Mouse (Mus musculus): ENCODE results near the gene Klhl10. TPM values are rescaled to one million over a fixed set of nuclear protein-coding genes. Genes with fewer than 3 reads are reported as not detected.

Gene Klhl10
- 0.62 and 0.80 TPM in 2 replicates for polyA plus RNA-seq (2015; fragmentation: Nextera tagmentation; extraction: Ambion mirVana)

DNA sequence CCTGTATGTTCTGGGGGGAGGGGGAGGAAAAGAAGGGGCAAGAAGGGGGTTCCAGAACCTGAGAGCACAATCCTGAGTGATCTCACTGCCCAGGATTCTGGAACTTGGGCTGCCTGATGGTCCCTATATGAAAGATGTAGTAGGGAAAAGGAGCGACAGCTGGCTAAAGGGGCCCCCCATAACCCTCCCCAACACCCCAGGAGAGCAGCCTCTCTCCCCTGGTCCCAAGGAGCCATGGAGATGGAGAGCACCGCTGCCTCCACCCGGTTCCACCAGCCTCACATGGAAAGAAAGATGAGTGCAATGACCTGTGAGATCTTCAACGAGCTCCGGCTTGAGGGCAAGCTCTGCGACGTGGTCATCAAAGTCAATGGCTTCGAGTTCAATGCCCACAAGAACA lies at the start of gene Klhl10, which contains the start of gene Nt5c3b:
Gene Klhl10, plus strand, starts transcription at position 121 of the 400 bp plus-strand sequence.
Gene Nt5c3b, minus strand, starts transcription at position 12 of the 400 bp plus-strand sequence.
- no peak for ATAC-seq
- WGBS, result 83% methylated on average over 8 of the region's 8 CpGs
- peaks cover 17% of the 10 kb centered on the region for H3K4me1 ChIP-seq (replicated peaks; ENCODE audit: control insufficient read depth, insufficient read depth, low read length)
- H3K9ac ChIP-seq (replicated peaks; ENCODE audit: low read depth, low read length), result peak within 1 kb of the TSS; percentile 92
- H3K36me3 ChIP-seq (ENCODE audit: control insufficient read depth, insufficient read depth), result no peaks in the 10 kb centered on the region
- H3K9me3 ChIP-seq (ENCODE audit: control insufficient read depth, low read length), result no peaks in the 10 kb centered on the region
- no peaks in the 10 kb centered on the region for H3K27me3 ChIP-seq (replicated peaks; ENCODE audit: control insufficient read depth, insufficient read depth, low read length)
- H3K4me3 ChIP-seq (replicated peaks; ENCODE audit: low read length), result peak within 1 kb of the TSS; percentile 89
- H3K27ac ChIP-seq (ENCODE audit: low read length), result peak within 1 kb of the TSS; percentile 56; the same call in 1 of the 2 replicates
- peak within 1 kb of the TSS; percentile 78 for H3K4me2 ChIP-seq (ENCODE audit: low read length)

DNA sequence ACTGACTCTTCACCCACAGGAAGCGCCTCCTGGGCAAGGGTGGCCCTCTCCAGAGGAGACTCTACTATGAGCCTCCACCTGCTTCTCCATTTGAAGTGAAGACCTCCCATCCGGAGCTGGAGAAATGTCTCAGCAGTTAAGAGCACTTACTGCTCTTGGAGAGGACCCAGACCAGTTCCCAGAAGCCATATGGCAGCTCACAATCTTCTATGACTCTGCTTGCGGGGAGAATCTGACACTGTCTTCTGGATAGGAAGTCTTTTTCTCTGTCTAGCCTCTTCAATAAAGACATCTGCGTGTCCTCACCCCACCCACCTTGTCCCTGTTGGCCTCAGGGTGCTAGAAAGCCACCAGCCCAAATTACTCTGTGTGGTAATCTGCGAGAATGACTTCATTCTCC lies 48.8 kb upstream of the Klhl10 start:
- H3K36me3 ChIP-seq (ENCODE audit: control insufficient read depth, insufficient read depth), result no peaks in the 10 kb centered on the region
- H3K27me3 ChIP-seq (replicated peaks; ENCODE audit: control insufficient read depth, insufficient read depth, low read length), result 0 out of 2 replicates have a peak, but pooled peaks cover 4% of the 10 kb centered on the region
- ATAC-seq, result no peak
- H3K27ac ChIP-seq (ENCODE audit: low read length), result no peak overlapping the region
- no peak overlapping the region for H3K9ac ChIP-seq (replicated peaks; ENCODE audit: low read depth, low read length)
- no peak overlapping the region for H3K4me3 ChIP-seq (replicated peaks; ENCODE audit: low read length)
- H3K4me1 ChIP-seq (replicated peaks; ENCODE audit: control insufficient read depth, insufficient read depth, low read length), result peaks cover 25% of the 10 kb centered on the region
- no peaks in the 10 kb centered on the region for H3K9me3 ChIP-seq (ENCODE audit: control insufficient read depth, low read length)
- 80% methylated on average over 5 of the region's 5 CpGs for WGBS
- H3K4me2 ChIP-seq (ENCODE audit: low read length), result no peak overlapping the region

DNA sequence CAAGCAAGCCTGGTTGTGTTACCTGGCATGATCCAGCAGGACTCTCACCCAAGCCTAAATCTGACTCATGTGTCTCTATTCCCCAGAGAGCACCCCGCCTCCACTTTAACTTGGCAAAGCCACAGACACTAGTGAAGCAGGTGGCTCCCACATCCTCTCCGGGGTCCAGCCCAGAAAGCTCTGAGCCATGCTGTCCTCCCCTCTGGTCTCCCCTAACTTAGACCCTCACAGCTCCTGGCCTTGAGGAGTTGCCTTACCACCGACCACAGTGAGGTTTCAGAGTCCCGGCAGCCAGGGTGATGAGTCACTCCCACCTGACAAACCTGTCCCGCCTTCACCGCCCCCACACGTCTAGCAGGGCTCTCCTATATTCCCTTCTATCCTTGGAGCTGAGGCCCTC lies 48.0 kb upstream of the Klhl10 start:
- no peak for ATAC-seq
- WGBS, result 84% methylated on average over 7 of the region's 7 CpGs
- H3K4me2 ChIP-seq (ENCODE audit: low read length), result no peak overlapping the region
- H3K4me1 ChIP-seq (replicated peaks; ENCODE audit: control insufficient read depth, insufficient read depth, low read length), result peaks cover 22% of the 10 kb centered on the region
- no peak overlapping the region for H3K27ac ChIP-seq (ENCODE audit: low read length)
- H3K9me3 ChIP-seq (ENCODE audit: control insufficient read depth, low read length), result no peaks in the 10 kb centered on the region
- 0 out of 2 replicates have a peak, but pooled peaks cover 4% of the 10 kb centered on the region for H3K27me3 ChIP-seq (replicated peaks; ENCODE audit: control insufficient read depth, insufficient read depth, low read length)
- H3K9ac ChIP-seq (replicated peaks; ENCODE audit: low read depth, low read length), result no peak overlapping the region
- H3K36me3 ChIP-seq (ENCODE audit: control insufficient read depth, insufficient read depth), result no peaks in the 10 kb centered on the region
- H3K4me3 ChIP-seq (replicated peaks; ENCODE audit: low read length), result no peak overlapping the region

DNA sequence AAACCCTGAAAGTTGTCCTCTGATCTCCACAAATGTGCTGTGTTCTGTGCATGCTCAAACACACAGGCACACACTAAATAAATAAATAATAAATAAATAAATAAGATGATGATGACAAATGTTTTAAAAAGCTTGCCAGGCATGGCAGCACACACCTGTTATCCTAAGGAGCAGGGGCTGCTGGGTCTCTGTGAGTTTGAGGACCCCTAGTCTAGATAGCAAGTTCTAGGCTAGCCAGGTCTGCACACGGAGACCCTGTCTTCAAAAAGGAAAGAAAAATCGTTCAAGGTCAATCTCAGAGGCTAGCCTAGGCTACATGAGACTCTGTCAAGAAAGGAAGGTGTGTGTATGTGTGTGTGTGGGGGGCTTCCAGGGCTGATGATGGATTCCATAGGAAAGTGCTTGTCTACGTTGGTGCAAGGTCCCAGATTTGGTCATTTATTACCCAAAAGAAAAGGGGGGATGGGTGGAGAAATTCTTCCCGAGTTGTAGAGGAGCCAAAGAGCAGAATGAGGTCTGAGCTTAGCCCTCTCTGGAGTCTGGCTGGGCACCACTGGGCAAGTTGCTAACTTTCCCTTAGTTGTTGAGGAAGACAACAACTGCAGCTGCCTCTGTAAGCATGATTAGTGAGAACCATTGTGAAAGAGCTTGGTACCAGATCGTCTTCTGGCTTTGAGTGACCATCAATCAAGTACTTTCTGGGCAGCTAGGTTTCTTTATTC lies 47.2 kb upstream of the Klhl10 start:
- no peak for ATAC-seq
- WGBS, result 65% methylated on average over 5 of the region's 5 CpGs
- H3K4me2 ChIP-seq (ENCODE audit: low read length), result no peak overlapping the region
- no peak overlapping the region for H3K27ac ChIP-seq (ENCODE audit: low read length)
- H3K9ac ChIP-seq (replicated peaks; ENCODE audit: low read depth, low read length), result no peak overlapping the region
- H3K4me1 ChIP-seq (replicated peaks; ENCODE audit: control insufficient read depth, insufficient read depth, low read length), result peaks cover 22% of the 10 kb centered on the region
- H3K27me3 ChIP-seq (replicated peaks; ENCODE audit: control insufficient read depth, insufficient read depth, low read length), result 0 out of 2 replicates have a peak, but pooled peaks cover 4% of the 10 kb centered on the region
- H3K36me3 ChIP-seq (ENCODE audit: control insufficient read depth, insufficient read depth), result no peaks in the 10 kb centered on the region
- no peaks in the 10 kb centered on the region for H3K9me3 ChIP-seq (ENCODE audit: control insufficient read depth, low read length)
- no peak overlapping the region for H3K4me3 ChIP-seq (replicated peaks; ENCODE audit: low read length)

DNA sequence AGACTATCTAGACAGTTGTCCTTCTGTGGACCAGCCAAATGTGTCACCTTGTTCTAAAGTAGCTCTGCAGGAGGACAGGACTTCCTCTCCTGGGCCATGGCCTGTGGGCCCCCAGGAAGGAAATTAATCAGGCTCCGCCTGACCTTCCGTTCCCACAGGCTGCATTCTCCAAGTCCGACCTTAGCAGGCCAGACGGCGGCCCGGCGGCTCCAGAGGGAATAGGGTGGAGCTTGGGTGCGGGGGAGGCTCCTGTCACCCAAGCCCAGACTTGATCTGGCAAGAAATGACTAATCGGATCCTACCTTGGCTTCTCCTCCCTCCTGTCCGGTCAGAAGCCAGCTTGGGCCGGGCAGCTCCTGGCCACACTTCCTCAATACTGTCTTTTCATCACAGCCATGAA lies 46.5 kb upstream of the Klhl10 start:
- no peak for ATAC-seq

DNA sequence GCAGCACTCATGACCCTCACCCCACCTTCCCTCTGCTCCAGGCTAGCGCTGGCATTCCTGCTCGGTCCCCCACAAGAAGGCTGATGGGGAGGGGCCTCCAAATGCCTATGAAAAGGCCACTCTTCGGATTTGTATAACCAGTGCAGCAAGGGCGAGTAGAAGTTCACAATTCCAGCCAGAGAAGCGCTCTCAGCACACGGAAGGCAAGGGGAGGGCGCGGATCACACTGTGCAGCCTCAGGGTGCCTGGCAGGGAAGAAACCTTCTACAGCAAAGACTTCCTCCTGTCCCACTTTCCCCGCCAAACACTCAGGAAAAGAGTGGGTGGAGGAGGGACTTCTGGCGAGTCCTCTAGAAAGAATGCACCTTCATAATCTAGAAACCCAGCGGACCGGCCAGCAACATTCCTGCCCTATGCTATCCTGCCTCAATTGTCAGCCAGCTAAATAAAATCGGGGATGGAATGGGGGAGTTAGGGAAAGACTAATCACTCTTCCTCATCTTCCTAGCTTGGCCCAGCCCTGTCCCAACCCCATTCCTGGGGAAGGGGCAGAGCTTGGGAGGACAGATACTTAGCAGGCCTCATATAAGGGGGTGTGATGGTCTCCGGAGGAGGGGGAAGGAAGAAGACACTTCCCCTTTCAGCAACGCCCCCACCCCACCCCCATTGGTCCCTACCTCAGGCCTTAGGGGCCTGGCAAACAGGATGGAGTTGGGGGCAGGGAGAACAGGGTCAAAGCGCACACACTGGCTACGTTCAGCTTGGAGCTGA lies 45.7 kb upstream of the Klhl10 start:
- H3K4me1 ChIP-seq (replicated peaks; ENCODE audit: control insufficient read depth, insufficient read depth, low read length), result peaks cover 22% of the 10 kb centered on the region
- H3K9ac ChIP-seq (replicated peaks; ENCODE audit: low read depth, low read length), result peak overlapping the region; percentile 12; the same call in 1 of the 2 replicates
- no peaks in the 10 kb centered on the region for H3K36me3 ChIP-seq (ENCODE audit: control insufficient read depth, insufficient read depth)
- peak overlapping the region; percentile 70 for H3K4me2 ChIP-seq (ENCODE audit: low read length)
- WGBS, result 27% methylated on average over 17 of the region's 17 CpGs
- H3K4me3 ChIP-seq (replicated peaks; ENCODE audit: low read length), result peak overlapping the region; percentile 85
- no peak for ATAC-seq
- H3K27me3 ChIP-seq (replicated peaks; ENCODE audit: control insufficient read depth, insufficient read depth, low read length), result peaks cover 4% of the 10 kb centered on the region; the same call in 1 of the 2 replicates
- no peak overlapping the region for H3K27ac ChIP-seq (ENCODE audit: low read length)
- H3K9me3 ChIP-seq (ENCODE audit: control insufficient read depth, low read length), result no peaks in the 10 kb centered on the region

More for the DNA sequence above, 46.5 kb upstream of the Klhl10 start:
- Histone ChIP-seq H3K4me1 (replicated peaks; ENCODE audit: control insufficient read depth, insufficient read depth, low read length) (peaks cover 22% of the 10 kb centered on the region), H3K4me2 (ENCODE audit: low read length) (peak overlapping the region; percentile 70), H3K4me3 (replicated peaks; ENCODE audit: low read length) (peak overlapping the region; percentile 85), H3K9me3 (ENCODE audit: control insufficient read depth, low read length) (no peaks in the 10 kb centered on the region), H3K27me3 (replicated peaks; ENCODE audit: control insufficient read depth, insufficient read depth, low read length) (0 out of 2 replicates have a peak, but pooled peaks cover 4% of the 10 kb centered on the region), H3K9ac (replicated peaks; ENCODE audit: low read depth, low read length) (no peak overlapping the region), H3K36me3 (ENCODE audit: control insufficient read depth, insufficient read depth) (no peaks in the 10 kb centered on the region), H3K27ac (ENCODE audit: low read length) (no peak overlapping the region)
- 42% methylated on average over 11 of the region's 11 CpGs for WGBS

DNA sequence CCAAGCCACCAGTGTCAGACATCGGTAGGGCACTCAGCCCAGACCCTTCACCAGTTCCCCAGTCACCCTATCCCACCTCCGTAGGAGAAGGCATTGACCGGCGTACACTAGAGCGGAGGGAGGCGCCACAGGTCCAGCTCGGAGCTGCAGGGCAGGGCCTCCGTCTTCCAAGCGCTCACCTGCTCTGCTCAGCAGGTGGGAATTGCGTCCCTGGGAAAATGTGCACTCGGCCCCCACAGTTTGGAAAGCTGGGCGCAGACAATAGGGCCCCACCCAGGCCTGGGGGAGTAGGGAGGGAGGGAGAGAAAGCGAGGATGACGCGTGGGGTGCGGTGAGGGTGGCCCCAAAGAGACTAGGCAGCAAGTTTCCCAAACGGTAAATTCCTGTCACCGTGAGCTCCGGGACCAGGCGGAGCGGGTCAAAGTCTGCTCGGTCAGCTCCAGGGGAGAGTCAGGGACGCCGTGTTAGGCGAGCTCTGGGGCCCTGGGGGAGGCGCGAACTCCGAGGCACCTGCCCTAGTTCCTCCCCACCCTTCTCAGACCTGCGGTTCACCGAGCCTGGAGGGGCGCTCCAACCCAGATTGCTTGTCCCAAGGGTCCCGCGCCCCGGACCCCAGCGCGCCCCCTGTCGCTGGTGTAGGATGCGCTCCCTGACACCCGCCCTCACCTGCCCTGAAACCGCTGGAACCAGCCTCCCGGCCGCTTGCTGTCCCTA lies 44.7 kb upstream of the Klhl10 start:
- Histone ChIP-seq H3K9ac (replicated peaks; ENCODE audit: low read depth, low read length) (peak overlapping the region; percentile 84), H3K9me3 (ENCODE audit: control insufficient read depth, low read length) (no peaks in the 10 kb centered on the region), H3K27me3 (replicated peaks; ENCODE audit: control insufficient read depth, insufficient read depth, low read length) (peaks cover 6% of the 10 kb centered on the region; the same call in 1 of the 2 replicates), H3K27ac (ENCODE audit: low read length) (peak overlapping the region; percentile 30), H3K4me1 (replicated peaks; ENCODE audit: control insufficient read depth, insufficient read depth, low read length) (peaks cover 22% of the 10 kb centered on the region), H3K4me2 (ENCODE audit: low read length) (peak overlapping the region; percentile 70), H3K4me3 (replicated peaks; ENCODE audit: low read length) (peak overlapping the region; percentile 85), H3K36me3 (ENCODE audit: control insufficient read depth, insufficient read depth) (no peaks in the 10 kb centered on the region)
- WGBS, result 2% methylated on average over 41 of the region's 42 CpGs
- peak; percentile 27 for ATAC-seq

DNA sequence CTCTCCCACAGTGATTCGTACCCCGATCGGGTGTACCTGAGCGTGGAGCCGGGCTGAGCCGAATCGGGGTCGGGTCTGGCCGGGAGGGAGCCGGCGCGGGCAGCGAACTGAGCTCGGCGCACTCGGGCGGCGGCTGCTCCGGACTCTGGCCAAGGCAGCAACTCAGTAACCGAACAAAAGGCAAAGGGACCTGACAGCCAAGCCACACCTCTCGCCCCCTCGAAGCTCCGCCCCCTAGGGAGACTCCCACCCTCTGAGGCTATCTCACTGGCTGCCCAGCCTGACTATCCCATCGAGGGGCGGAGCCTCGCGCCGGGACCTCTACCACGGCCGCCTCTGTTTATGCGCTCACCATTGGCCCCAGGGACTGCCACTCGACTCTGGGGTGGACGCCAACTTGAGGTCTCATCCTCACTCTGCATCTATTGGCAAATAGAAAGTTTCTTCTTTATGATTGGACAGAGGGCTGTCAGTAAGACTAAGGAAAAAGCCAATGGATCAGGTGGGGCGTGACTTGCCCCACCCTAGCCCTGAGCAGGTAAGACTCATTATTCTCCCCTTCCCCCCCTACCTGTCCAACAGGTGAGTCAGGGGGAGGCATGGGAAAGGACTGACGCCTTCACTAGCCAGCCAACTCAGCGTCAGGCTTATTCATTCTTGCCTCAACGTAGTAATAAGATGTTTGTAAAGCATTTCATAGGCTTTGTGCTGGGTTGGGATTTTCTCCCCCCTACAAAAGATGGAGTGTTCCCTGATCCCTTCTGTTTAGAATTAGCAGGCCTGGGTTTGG lies 43.9 kb upstream of the Klhl10 start, which contains the start of gene Jup:
Gene Jup, minus strand, starts transcription at position 164 of the 790 bp plus-strand sequence.
- Histone ChIP-seq H3K36me3 (ENCODE audit: control insufficient read depth, insufficient read depth) (no peaks in the 10 kb centered on the region), H3K4me3 (replicated peaks; ENCODE audit: low read length) (peak within 1 kb of the TSS; percentile 85), H3K27me3 (replicated peaks; ENCODE audit: control insufficient read depth, insufficient read depth, low read length) (peaks cover 6% of the 10 kb centered on the region; the same call in 1 of the 2 replicates), H3K9me3 (ENCODE audit: control insufficient read depth, low read length) (no peaks in the 10 kb centered on the region), H3K9ac (replicated peaks; ENCODE audit: low read depth, low read length) (peak within 1 kb of the TSS; percentile 84), H3K27ac (ENCODE audit: low read length) (peak within 1 kb of the TSS; percentile 33), H3K4me2 (ENCODE audit: low read length) (peak within 1 kb of the TSS; percentile 70), H3K4me1 (replicated peaks; ENCODE audit: control insufficient read depth, insufficient read depth, low read length) (peaks cover 25% of the 10 kb centered on the region)
- peak; percentile 99 for ATAC-seq
- under 1% methylated on average over 37 of the region's 37 CpGs for WGBS

Data from forebrain, embryonic 16.5 days (tissue).